Mouse (Mus musculus): ENCODE measurements at regions not wholly inside any gene's neighbourhood (a gene's known extent, or its start where the extent isn't known, plus 50 kb on each side); places are given as distances from the start of the nearest gene placed in this dataset.
A peak's percentile ranks its signal among the peaks of the same experiment; 100 is the strongest.

- no peak for DNase-seq (ENCODE audit: low read depth, low spot score)
These were observed 535.3 kb upstream of the Adgrl3 start for GRCm38 (mm10) chr5:80484676-80485075.

GRCm38 (mm10) chr5:80488332-80488731 lies 531.6 kb upstream of the Adgrl3 start:
- no peak for DNase-seq (ENCODE audit: low read depth, low spot score)

DNA sequence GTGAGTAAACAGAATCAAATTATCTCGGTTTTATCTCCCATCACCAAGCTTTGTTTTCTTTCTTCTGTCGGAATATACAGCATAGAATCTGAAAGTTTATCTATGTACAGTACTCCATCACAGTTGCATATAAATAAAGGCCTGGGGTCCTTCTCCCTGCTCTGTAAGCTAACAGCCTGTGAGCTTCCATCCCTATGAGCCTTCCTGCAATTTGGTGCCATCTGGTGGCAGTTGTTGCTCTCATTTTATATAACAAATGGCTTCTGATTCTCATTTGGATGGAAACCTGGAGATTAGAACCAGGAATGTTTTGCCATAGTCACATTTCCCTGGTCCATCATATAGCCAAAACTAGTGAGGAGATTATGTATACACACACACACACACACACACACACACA lies 511.3 kb upstream of the Adgrl3 start:
- DNase-seq (ENCODE audit: low read depth, low spot score) = peak; percentile 3

- DNase-seq (ENCODE audit: low read depth, low spot score) = no peak
These were observed 479.9 kb upstream of the Adgrl3 start for GRCm38 (mm10) chr5:80539997-80540396.

- no peak for DNase-seq (ENCODE audit: low read depth, low spot score)
These were observed 468.3 kb upstream of the Adgrl3 start for GRCm38 (mm10) chr5:80551673-80552072.

GRCm38 (mm10) chr5:80578741-80579140 lies 441.2 kb upstream of the Adgrl3 start:
- DNase-seq (ENCODE audit: low read depth, low spot score) = no peak

- DNase-seq (ENCODE audit: low read depth, low spot score) = no peak
These were observed 408.4 kb upstream of the Adgrl3 start for GRCm38 (mm10) chr5:80611571-80611970.

GRCm38 (mm10) chr5:80627225-80627624 lies 392.7 kb upstream of the Adgrl3 start:
- no peak for DNase-seq (ENCODE audit: low read depth, low spot score)

DNA sequence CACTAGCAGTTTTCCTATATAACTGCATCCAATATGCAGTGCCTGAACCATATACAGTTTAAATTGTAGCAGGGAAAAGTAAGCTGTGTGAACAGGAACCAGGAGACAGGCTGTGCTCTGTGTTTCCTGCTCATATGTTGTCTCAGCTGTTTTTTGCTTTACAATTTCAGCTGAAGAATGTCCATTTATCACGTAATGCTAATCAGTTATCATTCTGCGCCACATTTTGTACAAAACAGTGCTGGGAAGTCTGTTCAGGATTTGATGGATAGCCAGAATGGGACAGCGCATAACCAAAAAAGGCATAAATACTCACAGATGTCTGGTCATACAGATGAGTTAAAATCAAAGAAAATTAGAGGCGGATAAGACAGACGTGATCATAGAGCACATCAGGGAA lies 360.9 kb upstream of the Adgrl3 start:
- DNase-seq (ENCODE audit: low read depth, low spot score) = no peak

DNA sequence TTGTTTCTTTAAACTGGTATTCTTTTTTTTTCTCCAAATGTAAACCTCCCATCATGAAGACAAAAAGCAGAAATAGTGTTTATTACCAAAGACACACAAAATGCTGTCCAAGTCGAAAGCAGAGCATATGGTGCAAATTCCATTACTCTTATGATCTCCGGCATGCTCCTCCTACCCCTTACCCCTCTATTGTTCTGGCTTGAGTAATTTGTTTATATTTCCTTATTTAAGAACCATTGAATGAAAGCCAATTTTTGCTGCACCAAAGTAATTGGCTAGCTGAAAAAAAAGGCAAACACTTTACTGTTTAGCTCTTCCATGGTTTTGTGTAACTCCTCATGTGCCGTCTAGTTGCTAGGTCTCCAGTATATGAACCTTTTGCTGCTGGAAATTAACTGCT lies 360.4 kb upstream of the Adgrl3 start:
- DNase-seq (ENCODE audit: low read depth, low spot score) = no peak

- no peak for DNase-seq (ENCODE audit: low read depth, low spot score)
These were observed 349.5 kb upstream of the Adgrl3 start for GRCm38 (mm10) chr5:80670258-80670947.

DNA sequence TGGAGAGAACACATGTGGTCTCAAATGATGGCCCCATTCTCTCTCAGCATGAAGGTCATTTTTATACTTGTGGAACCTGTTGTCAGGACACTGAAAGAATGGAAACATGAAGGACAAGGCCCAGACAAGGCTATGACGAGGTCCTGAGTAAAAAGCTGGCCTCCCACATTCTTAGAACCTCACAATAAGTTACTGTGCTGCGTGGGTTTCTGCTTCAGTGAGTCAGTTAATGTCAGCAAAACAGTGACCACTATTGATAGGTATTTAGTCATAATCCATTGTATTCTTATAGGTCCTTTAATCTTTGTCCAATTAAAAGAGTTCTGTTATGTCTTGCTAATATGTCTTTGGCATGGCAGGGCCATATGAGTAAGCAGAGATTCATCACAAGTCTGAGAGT lies 336.5 kb upstream of the Adgrl3 start:
- DNase-seq (ENCODE audit: low read depth, low spot score) = no peak

DNA sequence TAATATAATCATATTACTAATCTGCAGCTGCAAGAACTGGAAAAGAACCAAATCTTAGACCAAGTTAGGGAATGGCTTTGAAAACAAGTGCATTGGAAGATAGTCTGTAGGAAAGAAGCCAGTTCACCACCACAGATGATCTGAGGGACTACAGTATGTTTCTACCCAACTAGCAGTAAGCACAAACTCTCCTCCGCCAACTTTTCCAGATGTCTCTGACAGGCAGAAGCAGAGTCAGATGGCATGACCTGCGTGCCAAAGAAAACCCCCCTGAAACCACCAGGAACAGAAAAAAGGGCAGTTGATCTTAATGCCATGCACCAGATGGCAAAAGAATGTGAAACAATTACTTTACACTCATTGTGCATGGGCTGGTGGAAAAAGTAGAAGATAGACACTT lies 319.1 kb upstream of the Adgrl3 start:
- DNase-seq (ENCODE audit: low read depth, low spot score) = no peak

DNA sequence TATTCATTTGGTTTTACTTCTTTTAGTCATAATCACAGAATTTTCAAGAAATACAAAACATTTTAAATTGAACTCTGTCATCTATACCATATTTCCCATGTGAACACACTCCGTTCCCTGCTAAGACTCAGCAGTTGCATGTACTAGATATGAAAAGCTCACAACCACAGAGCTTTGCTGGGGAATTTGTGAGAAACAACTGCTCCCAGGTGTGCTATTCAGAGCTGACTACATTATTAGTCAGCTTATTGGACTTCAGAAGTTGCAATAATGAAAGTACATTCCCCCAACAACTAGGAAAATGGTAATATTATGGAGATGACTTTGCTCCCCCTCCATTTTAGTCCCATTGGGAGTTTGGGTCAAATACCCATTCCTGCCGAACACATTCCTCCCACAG lies 315.2 kb upstream of the Adgrl3 start:
- no peak for DNase-seq (ENCODE audit: low read depth, low spot score)

DNA sequence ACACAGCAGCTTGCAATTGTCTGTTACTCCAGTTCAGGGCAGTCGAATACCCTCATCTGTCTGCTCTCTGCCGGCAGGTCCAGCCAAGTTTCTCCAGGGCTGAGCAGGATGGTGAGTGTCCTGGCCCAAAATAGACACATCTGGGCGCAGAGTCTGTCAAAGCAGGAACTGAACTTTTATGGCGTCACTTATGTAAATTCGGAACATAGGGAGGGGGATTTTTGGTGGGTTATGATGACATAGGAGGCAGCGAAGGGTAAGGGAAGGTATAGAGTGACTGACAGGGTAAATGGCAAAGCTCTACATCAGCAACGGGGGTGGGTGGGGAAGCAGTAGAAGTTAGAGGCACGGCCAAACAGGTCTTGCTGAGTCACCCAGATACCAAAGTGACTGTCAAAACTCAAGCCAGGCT lies 313.3 kb upstream of the Adgrl3 start:
- DNase-seq (ENCODE audit: low read depth, low spot score) = peak; percentile 1
